Mouse (Mus musculus) embryo, embryonic 9.5 days (tissue): ENCODE measurements around the gene Igsf3.
"Not testable (repeated sequence)": the region's sequence is repeated elsewhere in the genome, so short reads cannot be mapped to it uniquely, and the experiment has no call there.

Source experiments
- DNase-seq: peaks from one replicate; pipeline ENCODE4 v3.0.0-alpha.2; 2017; ENCODE audit errors: extremely low spot score

The Igsf3 gene

DNA sequence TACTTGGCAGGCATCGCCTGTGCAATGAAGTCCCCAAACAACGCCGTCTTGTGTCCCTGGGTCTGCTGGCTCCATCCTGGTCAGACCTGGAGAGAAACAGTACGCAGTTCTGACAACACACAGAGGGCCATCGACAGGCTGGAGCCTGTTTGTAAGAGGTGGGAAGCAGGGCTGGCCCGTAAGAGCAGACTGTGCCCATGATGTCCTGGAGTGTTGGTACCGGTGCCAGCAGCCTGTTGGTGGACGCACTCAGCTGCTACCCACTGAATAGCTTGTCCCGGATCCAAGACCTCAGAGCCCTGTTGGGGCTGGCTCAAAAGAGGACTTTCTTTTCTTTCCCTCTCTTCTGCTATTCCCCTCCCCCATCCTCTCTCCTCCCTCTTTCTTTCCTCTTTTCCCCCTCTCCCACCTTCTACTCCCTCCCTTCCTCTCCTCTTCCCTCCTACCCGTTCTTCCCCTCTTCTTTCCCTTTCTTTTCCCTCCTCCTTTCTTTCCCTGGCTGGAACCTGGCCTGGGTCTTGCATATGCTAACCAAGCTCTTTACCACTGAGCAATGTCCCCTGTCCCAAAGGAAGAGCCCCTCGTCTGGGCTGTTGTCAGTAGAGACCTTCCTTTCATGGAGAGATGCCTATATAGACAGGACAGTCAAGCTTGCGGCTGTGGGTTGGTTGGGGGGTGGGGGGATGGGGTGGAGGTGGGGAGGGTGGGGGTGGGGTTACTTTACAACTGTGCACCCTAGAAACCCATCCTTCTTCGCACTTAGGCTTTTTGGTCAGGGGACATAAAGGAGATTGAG, 27.9 kb downstream of the Igsf3 start:
- no peak for DNase-seq

DNA sequence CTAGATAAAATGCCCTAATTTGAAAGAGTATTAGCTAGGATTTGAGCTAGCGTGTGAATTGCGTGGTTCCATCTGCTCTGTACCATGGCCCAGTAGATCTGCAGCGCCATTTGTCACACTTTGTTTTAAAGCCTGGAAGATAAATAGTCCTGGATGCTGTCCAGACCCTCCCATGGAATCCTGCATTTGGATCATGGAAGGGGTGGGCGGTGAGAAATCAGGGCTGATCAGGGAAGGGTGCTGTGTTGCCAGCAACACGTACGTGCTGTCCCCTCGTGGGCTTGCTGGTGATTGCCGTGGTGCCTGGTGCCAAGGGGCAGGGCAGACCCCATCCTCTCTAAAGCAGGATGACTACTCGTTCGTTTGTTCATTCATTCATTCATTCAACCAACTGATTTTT, 28.6 kb downstream of the Igsf3 start:
- no peak for DNase-seq

DNA sequence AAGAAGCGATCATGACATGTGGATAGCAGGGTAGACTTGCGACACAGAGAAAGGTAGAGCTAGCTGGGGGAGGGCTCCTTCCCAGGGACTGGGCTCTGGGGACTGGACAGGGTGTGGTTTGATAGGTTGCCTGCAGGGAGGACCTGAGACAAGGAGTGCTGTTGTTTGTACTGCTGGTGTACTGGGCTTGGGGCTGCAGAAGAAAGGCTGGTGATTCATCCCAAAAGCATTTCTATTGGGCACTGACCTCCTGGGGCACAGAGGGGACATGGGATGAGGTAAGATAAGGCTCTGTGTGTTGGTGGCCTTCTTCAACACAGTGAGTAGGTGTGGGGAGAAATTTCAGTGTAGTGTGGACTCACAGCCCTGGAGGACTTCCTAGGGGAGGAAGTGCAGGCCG, 29.2 kb downstream of the Igsf3 start:
- DNase-seq = no peak

DNA sequence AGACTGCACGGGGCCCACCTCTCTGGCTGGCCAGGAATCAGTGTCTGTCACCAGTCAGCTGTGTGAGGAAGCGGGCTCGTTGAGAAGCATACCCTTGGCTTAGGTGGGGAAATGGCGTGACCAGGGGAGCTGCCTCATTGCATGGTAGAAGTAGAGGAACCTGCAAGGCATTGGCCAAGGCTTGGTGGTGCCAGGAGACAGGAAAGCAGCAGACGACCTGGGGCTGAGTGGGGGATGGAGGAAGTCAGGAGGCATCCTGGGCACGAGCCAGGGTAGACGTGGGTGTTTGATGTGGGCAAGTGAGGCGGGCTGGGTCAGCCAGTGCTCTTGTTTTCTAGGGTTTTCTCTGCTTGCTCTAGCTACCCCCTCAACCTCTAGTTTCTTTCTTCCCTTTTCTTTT, 30.7 kb downstream of the Igsf3 start:
- DNase-seq = no peak

DNA sequence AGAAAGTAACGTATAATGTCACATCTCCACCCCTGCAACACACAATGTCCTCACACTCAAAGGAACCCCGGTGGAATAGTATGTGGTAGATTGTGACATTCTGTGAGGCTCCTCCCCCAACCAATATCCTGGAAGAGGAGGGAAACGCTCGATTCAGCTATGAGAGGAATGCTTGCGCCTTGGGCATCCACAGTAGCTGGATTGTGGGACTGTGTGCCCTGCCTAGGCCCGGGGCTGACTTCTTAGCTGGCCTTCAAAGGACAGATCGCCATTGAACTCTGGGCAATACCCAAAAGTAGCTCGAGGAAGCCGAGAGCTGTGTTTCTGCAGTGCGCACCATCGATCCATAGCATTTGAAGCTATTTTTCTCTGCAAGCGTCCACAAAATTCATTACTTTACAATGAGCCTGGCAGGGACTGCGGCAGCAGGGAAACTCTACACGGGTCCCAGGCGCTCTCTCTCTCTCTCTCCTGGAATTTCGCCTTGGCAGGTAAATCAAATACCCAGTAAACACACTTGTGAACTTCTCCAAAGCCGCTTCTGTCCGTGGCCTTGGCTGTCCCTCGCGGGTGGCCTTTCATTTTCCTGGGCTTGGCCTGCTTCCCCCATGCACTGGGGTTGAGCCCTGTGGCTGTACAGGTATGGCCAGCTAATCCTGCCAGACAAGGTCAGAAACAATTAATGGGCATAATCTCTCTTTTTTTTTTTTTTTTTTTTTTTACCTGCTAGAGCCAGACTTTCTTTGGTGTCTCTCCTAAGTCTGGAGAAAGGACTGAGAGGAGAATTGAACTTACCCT, 32.3 kb downstream of the Igsf3 start:
- DNase-seq = no peak

DNA sequence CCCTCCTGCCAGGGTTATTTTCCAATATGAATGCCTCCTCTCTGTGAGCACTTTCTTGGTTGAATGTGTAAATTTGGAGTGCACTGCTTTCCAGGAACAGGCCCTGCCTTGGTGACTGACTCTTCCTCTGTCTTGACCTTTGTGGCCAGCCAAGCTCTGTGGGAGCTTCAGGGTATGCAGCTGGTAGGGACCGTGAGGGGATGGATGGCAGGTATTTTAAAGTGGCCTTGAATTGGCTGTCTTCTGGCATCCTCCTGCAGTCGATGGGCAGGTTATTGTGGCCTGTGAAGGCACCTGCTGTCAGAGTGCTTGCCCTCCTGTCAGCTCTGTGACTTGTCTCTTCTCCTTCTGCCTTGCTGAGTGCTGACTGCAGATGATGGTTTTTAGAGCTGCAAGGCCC, 33.3 kb downstream of the Igsf3 start:
- DNase-seq = no peak

DNA sequence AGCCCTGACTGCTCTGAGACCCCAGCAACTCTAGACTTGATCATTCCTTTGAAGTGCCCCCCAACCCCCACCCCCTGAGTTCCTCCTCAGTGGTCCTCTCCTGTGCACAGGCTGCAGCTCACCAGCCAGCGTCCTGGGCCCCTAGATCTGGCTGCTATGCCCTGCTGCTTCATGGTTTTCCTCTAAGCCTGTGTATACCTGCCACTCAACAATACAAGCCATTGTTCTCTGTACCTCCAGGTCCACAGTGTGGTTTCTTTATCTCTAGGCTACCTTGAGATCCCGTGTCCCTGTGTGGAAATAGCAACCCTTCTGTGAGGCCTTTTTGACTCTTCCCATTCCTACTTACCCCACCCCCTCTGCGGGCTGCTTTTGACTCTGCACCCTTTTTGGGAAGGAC, 33.9 kb downstream of the Igsf3 start:
- no peak for DNase-seq

DNA sequence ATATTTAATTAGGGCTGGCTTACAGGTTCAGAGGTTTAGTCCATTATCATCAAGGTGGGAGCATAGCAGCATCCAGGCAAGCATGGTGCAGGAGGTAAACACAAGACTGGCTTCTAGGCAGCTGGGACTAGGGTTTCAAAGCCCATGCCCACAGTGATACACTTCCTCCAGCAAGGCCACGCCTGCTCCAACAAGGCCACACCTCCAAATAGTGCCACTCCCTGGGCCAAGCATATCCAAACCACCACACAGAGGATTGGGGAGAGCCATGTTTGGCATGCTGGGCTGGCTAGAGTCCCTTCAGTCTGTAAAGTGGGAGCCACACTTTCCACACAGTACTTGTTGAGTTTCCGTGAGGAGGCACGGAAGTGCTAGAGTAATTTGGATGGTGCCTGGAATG, 34.7 kb downstream of the Igsf3 start:
- DNase-seq = no peak

DNA sequence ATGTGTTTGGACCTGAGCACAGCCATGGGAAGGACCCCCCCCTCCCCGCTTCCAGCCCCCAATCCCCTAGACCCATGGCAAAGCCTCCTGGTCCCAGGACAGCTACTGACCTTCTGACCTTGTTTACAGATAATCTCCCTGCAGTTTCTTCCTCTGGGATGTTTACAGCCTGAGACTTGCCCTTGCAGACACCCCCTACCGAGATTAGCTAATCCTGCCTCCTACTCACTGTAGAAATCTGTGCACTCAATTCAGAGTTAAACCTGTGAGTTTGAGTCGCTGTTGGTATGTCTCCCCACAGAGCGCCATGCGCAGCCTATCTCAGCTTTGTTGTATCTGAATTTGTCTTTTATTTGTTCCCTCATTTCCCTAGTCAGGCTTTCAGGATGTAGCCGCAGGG, 35.2 kb downstream of the Igsf3 start:
- no peak for DNase-seq

DNA sequence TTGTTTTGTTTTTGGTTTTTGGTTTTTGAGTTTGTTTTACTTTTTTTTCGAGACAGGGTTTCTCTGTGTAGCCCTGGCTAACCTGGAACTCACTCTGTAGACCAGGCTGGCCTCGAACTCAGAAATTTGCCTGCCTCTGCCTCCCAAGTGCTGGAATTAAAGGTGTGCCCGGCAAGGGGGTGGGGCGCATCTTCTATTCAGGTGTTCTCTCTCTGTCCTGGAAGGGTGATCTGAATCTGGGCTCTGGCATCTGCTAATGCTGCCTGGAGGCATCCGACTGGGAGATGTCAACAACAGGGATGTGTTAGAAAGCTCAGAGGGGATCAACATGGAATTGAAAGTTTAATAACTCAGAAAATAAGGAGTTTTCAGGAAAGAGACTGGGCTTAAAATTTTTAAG, 36.1 kb downstream of the Igsf3 start:
- DNase-seq = not testable (repeated sequence)

DNA sequence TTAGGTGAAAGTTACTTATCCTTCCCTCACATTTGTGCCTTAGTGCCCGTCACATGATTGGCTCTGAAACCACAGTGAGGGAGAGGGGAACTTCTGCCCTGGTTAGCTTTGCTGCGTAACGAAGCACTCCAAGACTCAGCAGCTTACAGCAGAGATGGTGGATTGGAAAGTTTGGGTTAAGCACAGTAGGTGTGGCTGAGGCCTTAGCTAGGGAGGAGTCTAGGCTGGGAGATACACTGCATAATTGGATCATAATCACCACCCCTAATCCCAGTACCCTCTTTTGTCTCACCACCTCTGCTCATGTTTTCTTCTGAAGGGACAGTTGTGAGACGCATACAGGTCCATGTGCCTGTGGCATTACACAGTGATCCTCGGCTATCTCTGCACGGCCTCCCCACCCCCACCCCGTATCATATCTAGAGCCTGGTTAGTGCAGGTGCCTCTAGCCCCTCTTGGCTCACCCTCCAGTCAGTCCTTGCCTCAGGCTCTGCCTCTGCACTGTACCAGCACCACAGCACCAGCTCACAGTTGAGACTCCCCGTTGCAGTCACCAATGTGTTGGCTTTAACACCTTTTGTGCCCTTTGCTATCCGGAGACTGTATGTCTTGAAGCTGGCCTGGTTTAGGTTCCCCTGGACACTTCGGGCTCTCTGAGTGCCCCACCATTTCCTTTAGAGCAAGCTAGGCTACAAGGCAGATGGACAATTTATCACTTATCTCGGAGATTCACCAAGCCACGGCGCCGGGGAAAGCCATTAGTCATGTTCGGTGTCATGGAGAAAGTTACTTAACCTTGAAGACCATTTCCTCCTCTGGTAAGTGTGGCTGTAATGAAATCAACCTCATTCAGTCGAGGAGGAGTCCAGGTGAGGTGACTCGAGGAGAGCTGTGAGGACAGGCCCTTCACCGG, 42.1 kb downstream of the Igsf3 start:
- no peak for DNase-seq

DNA sequence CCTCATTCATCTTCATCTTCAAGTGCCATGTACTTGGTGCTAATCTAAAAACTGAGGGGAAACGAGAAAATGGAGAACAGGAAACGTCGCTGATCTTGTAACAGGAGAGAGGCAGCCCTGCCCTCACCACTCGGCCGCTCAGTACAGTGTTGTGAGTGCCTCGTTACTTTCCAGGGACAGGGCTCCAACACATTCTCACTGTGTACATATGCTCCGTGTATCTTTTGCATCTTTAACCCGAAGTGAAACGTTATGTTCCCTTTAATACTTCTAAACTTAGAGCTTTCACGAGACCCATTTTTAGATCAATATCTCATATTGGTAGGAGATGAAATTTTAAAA, 42.7 kb downstream of the Igsf3 start:
- no peak for DNase-seq

DNA sequence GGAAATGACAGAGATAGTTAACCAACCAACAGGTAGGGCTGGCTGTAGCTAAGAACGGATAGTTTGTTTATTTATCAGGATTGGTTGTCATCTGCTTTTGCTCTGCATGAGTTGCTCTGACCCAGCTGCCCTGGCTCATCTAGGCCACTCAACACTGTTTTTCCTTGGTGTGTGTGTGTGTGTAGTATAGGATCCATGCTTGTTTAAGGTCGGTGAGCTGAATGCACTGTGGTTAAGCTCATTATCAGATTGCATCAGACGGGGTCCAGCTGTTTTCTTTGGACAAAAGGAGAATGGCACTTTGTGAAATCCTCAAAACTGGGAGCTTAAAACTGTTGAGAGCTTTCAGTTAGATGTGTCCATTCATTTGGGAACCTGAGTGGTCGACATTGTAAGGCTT, 46.3 kb downstream of the Igsf3 start:
- no peak for DNase-seq

DNA sequence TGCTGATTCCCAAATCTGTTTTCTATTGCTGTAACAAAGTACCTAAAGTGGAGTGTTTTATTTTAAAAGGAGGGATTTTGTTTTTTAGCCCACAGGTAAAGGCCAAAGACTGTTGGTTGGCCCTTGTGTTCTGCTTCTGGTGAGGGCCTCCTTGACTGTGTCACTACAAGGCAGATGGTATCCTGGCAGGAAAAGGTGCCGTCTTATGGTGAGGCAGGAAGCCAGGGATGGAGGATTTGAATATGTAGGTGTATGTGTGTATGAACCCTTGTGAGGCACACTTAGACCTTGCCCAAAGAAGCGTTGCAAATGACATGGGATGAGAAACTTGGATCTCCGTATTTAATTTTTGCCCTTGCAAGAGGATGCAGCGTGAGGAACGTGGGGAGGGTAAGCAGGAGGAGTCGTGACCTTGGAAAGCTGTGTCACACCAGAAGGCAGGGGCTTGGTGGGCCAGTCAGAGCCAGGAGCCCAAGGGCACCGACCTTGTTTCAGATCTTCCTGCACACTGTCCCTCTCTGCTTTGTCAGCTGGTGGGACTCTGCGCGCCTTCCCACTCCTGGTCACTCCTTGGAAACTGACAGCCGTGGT, 47.5 kb downstream of the Igsf3 start:
- DNase-seq = no peak

DNA sequence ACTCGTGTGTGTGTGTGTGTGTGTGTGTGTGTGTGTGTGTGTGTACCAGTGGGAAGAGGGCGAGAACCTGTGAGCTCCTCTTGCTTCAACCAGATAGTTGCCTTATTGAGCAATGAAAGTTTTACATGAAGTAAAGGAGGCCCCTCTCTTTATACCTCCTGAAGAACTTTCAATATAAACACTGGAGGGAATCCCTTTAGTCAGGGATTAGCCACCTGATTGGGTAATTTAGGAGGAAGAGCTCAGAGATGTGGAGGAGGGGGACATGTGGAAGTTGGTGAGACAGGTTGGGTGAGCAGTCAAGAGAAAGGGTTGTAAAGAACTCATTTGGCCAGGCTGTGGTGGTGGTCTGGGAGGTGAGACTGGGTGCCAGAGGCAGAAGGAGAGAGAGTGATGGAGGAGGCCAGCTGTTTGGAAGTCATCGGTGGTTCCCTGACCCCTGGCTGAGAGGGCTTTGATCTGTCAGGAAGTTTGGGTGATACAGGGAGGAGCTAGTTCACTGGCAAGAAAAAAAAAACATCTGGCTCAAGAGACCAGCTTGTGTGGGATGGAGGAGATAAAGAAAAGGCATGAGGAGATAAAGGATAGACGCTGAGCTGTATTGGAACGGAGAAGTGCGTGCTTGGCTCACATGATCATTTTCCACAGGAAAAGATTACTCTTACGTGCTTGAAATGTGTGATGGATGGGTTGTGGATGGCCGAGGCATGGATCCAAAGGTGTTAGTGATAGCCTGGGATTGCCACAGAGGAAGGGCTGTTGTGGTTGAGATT, 53.3 kb downstream of the Igsf3 start:
- no peak for DNase-seq

DNA sequence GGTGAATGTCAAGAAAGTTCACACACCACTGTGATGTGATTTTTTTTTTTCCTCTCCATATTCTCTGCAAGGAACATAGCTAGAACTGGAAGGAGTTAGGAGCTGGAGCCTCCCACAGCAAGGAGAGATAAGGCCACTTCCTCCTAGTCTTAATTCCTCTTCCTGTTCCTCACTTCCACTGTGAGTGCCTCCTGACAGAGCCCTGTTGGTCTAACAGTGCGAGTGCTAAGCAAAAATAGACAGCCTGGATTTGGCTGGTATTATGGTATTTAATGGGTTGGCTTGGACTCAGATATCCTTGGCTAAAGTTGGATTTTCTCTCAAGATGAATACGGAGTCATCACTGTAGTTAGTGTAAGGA, 53.9 kb downstream of the Igsf3 start:
- DNase-seq = no peak

DNA sequence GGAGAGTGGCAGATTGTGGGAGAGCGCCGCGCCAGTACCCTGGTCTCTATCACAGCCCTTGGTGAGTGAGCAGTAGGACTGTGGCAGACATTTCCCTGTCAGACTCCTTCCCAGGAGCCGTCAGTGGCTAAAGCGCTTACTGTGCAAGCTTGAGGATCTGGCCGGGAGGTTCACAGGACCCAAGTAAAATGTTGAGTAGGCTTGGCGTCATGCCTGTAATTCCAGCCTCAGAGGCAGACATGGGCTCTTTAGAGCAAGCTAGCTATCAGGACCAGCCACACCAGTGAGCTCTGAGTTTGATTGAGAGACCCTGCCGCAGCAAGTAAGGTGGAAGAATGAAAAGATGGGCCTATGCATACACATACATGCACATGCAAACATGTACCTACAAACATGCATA, 58.8 kb downstream of the Igsf3 start:
- no peak for DNase-seq

DNA sequence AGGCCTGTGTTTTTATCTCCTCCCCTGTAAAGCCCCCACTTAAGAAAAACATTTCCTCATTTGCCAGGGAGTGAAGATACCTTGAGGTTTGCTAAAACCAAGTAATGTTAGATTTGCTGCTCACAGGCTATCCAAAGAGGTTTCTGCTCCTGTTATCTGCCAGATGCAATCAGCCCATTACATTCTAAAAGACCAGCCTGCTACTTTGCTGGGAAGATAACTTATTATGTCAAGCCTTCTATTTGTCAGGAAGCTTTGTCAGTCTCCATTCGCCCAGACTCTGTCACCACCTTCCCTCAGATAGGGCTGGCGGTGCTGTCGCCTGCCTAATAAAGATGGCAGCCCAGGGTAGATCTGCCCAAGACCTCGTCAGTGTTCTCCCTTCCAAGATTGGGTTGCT, 59.6 kb downstream of the Igsf3 start:
- DNase-seq = no peak

DNA sequence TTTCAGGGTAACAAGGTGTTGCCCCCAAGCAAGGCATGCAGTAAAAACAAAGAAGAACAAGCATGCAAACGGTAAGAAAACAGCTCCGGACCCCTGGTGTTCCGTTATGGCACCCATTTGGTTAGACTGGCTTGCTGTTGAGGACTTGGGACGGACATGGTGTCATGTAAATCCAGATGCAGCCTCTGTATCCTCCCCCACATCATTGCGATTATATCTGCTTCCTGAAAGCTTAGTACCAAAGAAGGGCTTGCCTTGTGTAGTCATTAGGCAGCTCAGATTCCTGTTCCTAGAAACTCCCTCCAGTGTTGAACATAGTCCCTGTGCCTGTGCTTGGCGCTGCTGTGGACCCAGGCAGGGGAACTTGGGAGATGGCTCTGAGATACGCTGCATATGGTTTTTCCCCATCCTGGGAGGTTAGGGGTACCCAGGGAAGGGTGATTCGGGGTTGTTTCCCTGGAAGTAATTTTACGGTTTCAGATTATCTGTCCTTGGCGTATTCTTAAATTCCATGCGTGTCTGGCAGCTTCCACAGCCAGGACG, 60.2 kb downstream of the Igsf3 start:
- no peak for DNase-seq

DNA sequence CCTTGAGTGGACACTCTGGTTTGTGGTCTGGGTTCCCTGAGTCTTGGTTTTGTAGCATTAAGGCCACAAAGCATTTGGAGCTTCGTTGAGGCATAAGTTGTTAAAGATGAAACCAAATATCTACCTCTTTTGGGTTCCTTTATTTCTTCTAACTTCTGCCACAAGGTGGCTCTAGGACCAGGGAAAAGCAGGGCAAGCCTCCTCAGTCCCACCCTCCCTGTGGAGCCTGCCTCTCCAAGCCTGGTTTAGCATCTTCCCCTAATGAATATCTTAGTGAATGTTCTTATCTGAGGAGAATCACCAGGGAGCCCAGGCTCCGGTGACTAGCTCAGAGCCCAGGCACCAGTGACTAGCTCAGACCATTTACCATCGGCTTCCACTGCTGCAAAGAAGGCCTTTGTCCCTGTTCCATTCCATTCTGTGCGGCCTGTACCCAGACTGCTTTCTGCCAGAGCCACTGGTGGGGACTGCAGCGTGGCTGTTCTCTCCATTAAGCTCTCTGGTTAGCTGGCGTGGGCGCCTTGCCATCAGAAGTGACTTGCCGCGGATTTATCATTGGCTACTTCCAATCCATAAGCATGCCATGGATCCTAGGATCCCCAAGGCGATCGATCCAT, 66.5 kb downstream of the Igsf3 start:
- no peak for DNase-seq

DNA sequence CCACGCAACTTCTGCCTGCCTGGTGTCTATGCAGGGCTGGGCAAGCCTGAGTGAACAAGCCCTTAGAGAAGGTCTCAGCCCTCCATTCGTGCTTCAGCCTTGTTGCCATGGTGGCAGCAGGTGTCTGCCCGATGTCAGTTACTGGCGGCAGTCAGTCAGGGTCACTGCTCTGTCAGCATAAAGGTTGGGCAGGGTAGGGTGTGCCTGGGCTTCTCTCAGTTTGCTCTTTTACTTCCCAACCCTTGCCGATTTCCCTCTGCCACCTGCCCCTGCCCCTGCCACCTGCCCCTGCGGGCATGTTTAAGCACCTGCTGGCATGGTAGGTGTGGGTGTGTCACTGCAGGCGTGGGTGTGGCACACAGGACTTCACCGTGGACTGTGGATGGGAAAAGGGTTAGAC, 67.6 kb downstream of the Igsf3 start:
- no peak for DNase-seq
